Mouse (Mus musculus): ENCODE data around the gene Arid3c. TPM values are rescaled to one million over a fixed set of nuclear protein-coding genes. Genes with fewer than 3 reads are reported as not detected.

Arid3c gene
- polyA plus RNA-seq, 1 experiment from 2014 or later = not detected

DNA sequence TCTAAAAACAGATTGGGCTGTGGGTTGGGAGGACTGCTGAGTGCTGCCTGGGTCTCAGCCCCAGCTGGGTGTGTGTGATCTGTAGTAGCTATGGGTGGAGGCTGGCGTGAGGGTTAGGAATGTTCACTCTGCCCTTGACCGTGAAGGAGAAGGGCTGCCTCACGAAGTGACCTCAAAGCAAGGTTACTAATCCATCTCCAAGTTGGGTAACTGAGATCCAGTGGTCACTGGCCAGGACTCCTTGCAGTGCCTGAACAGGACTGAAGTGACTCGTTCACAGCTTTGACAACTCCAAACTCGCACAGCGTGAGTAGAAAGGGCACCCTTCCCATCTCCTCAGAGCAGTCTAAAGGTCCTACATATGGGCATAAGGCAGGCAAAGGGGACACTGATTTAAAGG lies 52.1 kb downstream of the Arid3c start:
- DNase-seq (ENCODE audit: low spot score) = no peak

DNA sequence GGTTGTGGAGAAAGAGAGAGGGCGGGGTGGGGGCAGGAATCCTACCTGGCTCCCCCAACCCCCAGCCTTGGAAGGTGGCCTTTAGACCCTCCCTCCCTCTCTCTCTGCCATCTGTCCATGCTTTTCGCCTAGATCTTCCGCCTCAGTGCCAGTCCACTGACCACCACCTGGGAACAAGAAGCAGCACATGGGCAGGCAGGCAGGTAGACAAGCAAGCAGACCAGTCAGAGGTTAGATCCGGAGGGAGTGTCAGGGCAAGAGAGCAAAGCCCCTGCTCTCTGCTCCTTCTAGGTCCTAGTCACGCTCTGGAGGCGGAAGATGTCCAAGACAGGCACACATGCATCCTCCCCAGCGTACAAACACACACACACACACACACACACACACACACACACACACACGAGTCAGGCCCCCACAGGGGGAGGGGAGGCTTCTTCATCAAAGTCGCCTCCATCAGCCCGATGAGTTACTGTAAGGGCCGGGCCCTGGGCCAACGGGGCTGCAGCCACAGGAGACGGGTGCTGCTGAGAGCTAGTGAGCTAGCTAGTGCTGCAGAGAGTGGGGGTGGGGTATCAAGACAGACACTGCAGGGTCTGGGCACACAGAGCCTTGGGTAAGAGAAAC lies 53.8 kb downstream of the Arid3c start:
- DNase-seq (ENCODE audit: low spot score) = no peak

DNA sequence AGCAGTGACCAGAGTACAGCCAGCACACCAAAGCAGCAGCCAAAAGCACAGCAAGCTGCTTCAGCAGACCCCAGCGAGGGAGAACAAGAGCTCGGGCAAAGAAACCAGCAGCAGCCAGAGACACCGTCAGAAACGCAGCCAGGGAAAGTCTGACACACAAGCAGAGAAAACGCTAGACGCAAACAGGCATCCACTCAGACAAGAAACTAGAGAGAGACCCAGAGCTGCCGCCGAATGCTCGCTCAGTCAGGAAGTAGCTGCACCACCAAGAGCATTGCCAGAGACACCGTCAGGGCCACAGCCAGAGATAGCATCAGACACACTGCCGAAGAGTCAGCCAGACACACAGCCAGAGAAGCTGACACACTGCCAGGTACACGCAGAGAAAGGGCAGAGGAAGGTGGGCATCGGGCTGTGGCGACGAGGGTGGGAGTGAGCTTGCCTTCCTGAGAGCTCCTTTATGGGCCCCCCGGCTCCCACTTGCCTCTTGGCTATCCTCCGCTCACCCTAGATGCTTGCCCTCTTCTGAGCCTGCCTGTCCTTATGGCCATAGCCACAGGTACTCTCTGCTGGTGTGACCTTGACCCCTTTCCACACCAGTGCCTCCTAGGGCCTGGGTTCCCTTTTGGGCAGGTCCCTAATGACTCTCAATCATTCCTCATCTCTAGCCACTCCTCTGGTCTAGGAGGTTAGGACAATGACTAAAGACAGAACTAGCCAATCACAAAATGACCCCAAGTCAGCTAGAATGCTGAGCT lies 54.5 kb downstream of the Arid3c start:
- no peak for DNase-seq (ENCODE audit: low spot score)

Other genes starting within 250 kb of the Arid3c start
- 0.60 TPM in 2 replicates for gene AI464131, start 228.1 kb downstream of the Arid3c start, polyA plus RNA-seq (2015; fragmentation: Nextera tagmentation; extraction: Ambion mirVana)
- 0.94 and 1.5 TPM in 2 replicates for gene 1110017D15Rik, start 213.8 kb downstream of the Arid3c start, polyA plus RNA-seq (2015; fragmentation: Nextera tagmentation; extraction: Ambion mirVana)
- 1.6 and 2.7 TPM in 2 replicates for gene Fam219a, start 161.6 kb downstream of the Arid3c start, polyA plus RNA-seq (2015; fragmentation: Nextera tagmentation; extraction: Ambion mirVana)
- gene Dnaic1, start 161.4 kb downstream of the Arid3c start, polyA plus RNA-seq (2015; fragmentation: Nextera tagmentation; extraction: Ambion mirVana) = 0.60 and 0.91 TPM in 2 replicates
- gene Enho, start 90.8 kb downstream of the Arid3c start, polyA plus RNA-seq (2015; fragmentation: Nextera tagmentation; extraction: Ambion mirVana) = 10.3 and 10.5 TPM in 2 replicates
- 0.26 and 0.43 TPM in 2 replicates for gene Cntfr, start 34.1 kb downstream of the Arid3c start, polyA plus RNA-seq (2015; fragmentation: Nextera tagmentation; extraction: Ambion mirVana)
- gene Il11ra1, start 31.2 kb downstream of the Arid3c start, polyA plus RNA-seq (2015; fragmentation: Nextera tagmentation; extraction: Ambion mirVana) = 35.8 and 39.3 TPM in 2 replicates
- 68.3 and 75.1 TPM in 2 replicates for gene Rpp25l, start 17.6 kb downstream of the Arid3c start, polyA plus RNA-seq (2015; fragmentation: Nextera tagmentation; extraction: Ambion mirVana)
- gene Dctn3, start 8.0 kb downstream of the Arid3c start, polyA plus RNA-seq (2015; fragmentation: Nextera tagmentation; extraction: Ambion mirVana) = 180 and 181 TPM in 2 replicates
- gene Galt, start 24.1 kb upstream of the Arid3c start, polyA plus RNA-seq (2015; fragmentation: Nextera tagmentation; extraction: Ambion mirVana) = 48.2 and 49.3 TPM in 2 replicates
- gene Sigmar1, start 25.0 kb upstream of the Arid3c start, polyA plus RNA-seq (2015; fragmentation: Nextera tagmentation; extraction: Ambion mirVana) = 36.1 and 40.3 TPM in 2 replicates
- gene Ccl27a, start 43.1 kb upstream of the Arid3c start, polyA plus RNA-seq (2015; fragmentation: Nextera tagmentation; extraction: Ambion mirVana) = 39.3 and 41.1 TPM in 2 replicates
- 9.6 and 19.1 TPM in 2 replicates for gene Gm21541, start 172.5 kb upstream of the Arid3c start, polyA plus RNA-seq (2015; fragmentation: Nextera tagmentation; extraction: Ambion mirVana)
- gene Gm20878, start 210.4 kb upstream of the Arid3c start, polyA plus RNA-seq (2015; fragmentation: Nextera tagmentation; extraction: Ambion mirVana) = 0.68 and 2.6 TPM in 2 replicates
- gene Fam205a4, start 234.9 kb upstream of the Arid3c start, polyA plus RNA-seq (2015; fragmentation: Nextera tagmentation; extraction: Ambion mirVana) = not detected in 2 replicates